Mouse (Mus musculus) MEL (cell line): Measurements from ENCODE around the gene Celf2. TPM values are rescaled to one million over a fixed set of nuclear protein-coding genes. Genes with fewer than 3 reads are reported as not detected.

Experiments
- DNase-seq: peaks from one replicate; pipeline ENCODE4 v3.0.0; 2011; ENCODE audit warnings: low read depth, low spot score
- H3K27ac ChIP-seq: 2 replicates; pipeline ENCODE4 v1.5.1; 2012; ENCODE audit warnings: low read depth, mild to moderate bottlenecking, control low read depth, low read length, moderate library complexity; ENCODE audit not compliant: control insufficient read depth
- H3K27me3 ChIP-seq, 2 experiments: fragments of 150-350 bp in 1 of 2; sonication (generic) in 1 of 2; 2 replicates each; pipeline ENCODE4 v1.6.1; 2012; ENCODE audit warnings: low read length in 2 of 2, mild to moderate bottlenecking in 2 of 2, improper control_type of control experiment in 1 of 2, moderate library complexity in 1 of 2; ENCODE audit not compliant: insufficient read depth in 2 of 2, control insufficient read depth in 1 of 2
- H3K36me3 ChIP-seq, 2 experiments: 2 replicates each; pipeline ENCODE4 v1.6.1; 2012 to 2014; ENCODE audit warnings: low read length in 2 of 2, improper control_type of control experiment in 1 of 2, inconsistent platforms in 1 of 2, mild to moderate bottlenecking in 1 of 2; ENCODE audit not compliant: insufficient read depth in 2 of 2, control insufficient read depth in 1 of 2
- H3K4me1 ChIP-seq, 2 experiments: fragments of 150-350 bp in 1 of 2; sonication (generic) in 1 of 2; 2 replicates each; pipeline ENCODE4 v1.6.1; 2012; ENCODE audit warnings: low read length in 2 of 2, improper control_type of control experiment in 1 of 2, mild to moderate bottlenecking in 1 of 2; ENCODE audit not compliant: insufficient read depth in 2 of 2, control insufficient read depth in 1 of 2
- H3K4me3 ChIP-seq, 2 experiments: fragments of 150-350 bp in 1 of 2; sonication (generic) in 1 of 2; 2 replicates each; pipeline ENCODE4 v1.5.1; 2012; ENCODE audit warnings: low read depth in 2 of 2, low read length in 2 of 2, mild to moderate bottlenecking in 2 of 2, moderate library complexity in 2 of 2, control low read depth in 1 of 2, improper control_type of control experiment in 1 of 2; ENCODE audit not compliant: control insufficient read depth in 1 of 2, insufficient read depth in 1 of 2
- H3K79me2 ChIP-seq: 2 replicates; pipeline ENCODE4 v1.6.1; 2012; ENCODE audit warnings: mild to moderate bottlenecking, low read length, moderate library complexity; ENCODE audit not compliant: control insufficient read depth, poor library complexity, insufficient read depth
- H3K9ac ChIP-seq: 2 replicates; pipeline ENCODE4 v1.6.1; 2012; ENCODE audit warnings: low read depth, mild to moderate bottlenecking, control low read depth, low read length, moderate library complexity; ENCODE audit not compliant: control insufficient read depth, poor library complexity, severe bottlenecking
- H3K9me3 ChIP-seq: fragments of 150-350 bp; sonication (generic); replicated peaks from 2 replicates; pipeline ENCODE4 v1.6.1; 2012; ENCODE audit warnings: mild to moderate bottlenecking, low read length, improper control_type of control experiment, moderate library complexity; ENCODE audit not compliant: insufficient read depth
- BHLHE40 ChIP-seq: IDR thresholded peaks from 2 replicates; pipeline ENCODE4 v1.6.1; 2012; ENCODE audit warnings: low read depth, mild to moderate bottlenecking, inconsistent platforms, low read length, improper control_type of control experiment, borderline replicate concordance
- CHD1 ChIP-seq: IDR thresholded peaks from 2 replicates; pipeline ENCODE4 v1.6.1; 2012; ENCODE audit warnings: low read depth, mild to moderate bottlenecking, inconsistent platforms, low read length, improper control_type of control experiment
- CHD2 ChIP-seq: IDR thresholded peaks from 2 replicates; pipeline ENCODE4 v1.6.1; 2011; ENCODE audit warnings: low read length, improper control_type of control experiment
- E2F4 ChIP-seq: IDR thresholded peaks from 2 replicates; pipeline ENCODE4 v1.6.1; 2011; ENCODE audit warnings: low read depth, low read length, improper control_type of control experiment, borderline replicate concordance
- ELF1 ChIP-seq: IDR thresholded peaks from 2 replicates; pipeline ENCODE4 v1.6.1; 2014; ENCODE audit warnings: low read depth, mild to moderate bottlenecking, inconsistent platforms, low read length, improper control_type of control experiment, moderate library complexity
- EP300 ChIP-seq, 2 experiments: IDR thresholded peaks; 2 replicates each; pipeline ENCODE4 v1.6.1; 2011; ENCODE audit warnings: improper control_type of control experiment in 2 of 2, low read length in 2 of 2, low read depth in 1 of 2, mild to moderate bottlenecking in 1 of 2
- GATA1 ChIP-seq: IDR thresholded peaks from 2 replicates; pipeline ENCODE4 v1.6.1; 2011; ENCODE audit warnings: low read depth, low read length, improper control_type of control experiment
- HCFC1 ChIP-seq: IDR thresholded peaks from 2 replicates; pipeline ENCODE4 v1.6.1; 2012; ENCODE audit warnings: low read depth, mild to moderate bottlenecking, inconsistent platforms, low read length, improper control_type of control experiment, moderate library complexity
- JUND ChIP-seq: IDR thresholded peaks from 2 replicates; pipeline ENCODE4 v1.6.1; 2011; ENCODE audit warnings: low read depth, mild to moderate bottlenecking, improper control_type of control experiment, low read length
- MAFK ChIP-seq: IDR thresholded peaks from 2 replicates; pipeline ENCODE4 v1.6.1; 2011; ENCODE audit warnings: low read depth, mild to moderate bottlenecking, low read length, improper control_type of control experiment, borderline replicate concordance
- MYB ChIP-seq: IDR thresholded peaks from 2 replicates; pipeline ENCODE4 v1.6.1; 2011; ENCODE audit warnings: mild to moderate bottlenecking, low read depth, low read length, improper control_type of control experiment
- MYC ChIP-seq: IDR thresholded peaks from 2 replicates; pipeline ENCODE4 v1.6.1; 2011; ENCODE audit warnings: low read depth, mild to moderate bottlenecking, low read length, improper control_type of control experiment, moderate library complexity
- NELFE ChIP-seq: IDR thresholded peaks from 2 replicates; pipeline ENCODE4 v1.6.1; 2011; ENCODE audit warnings: low read depth, low read length, improper control_type of control experiment
- NRF1 ChIP-seq: IDR thresholded peaks from 2 replicates; pipeline ENCODE4 v1.6.1; 2014; ENCODE audit warnings: low read depth, mild to moderate bottlenecking, inconsistent platforms, low read length, improper control_type of control experiment, moderate library complexity; ENCODE audit not compliant: poor library complexity, insufficient read depth, severe bottlenecking
- POLR2A ChIP-seq, 2 experiments: IDR thresholded peaks; 2 replicates each; pipeline ENCODE4 v1.6.1; 2011 to 2012; ENCODE audit warnings: low read length in 2 of 2, mild to moderate bottlenecking in 2 of 2, control low read depth in 1 of 2, improper control_type of control experiment in 1 of 2, low read depth in 1 of 2, moderate library complexity in 1 of 2; ENCODE audit not compliant: control insufficient read depth in 1 of 2, insufficient read depth in 1 of 2, poor library complexity in 1 of 2
- POLR2AphosphoS2 ChIP-seq: IDR thresholded peaks from 2 replicates; pipeline ENCODE4 v1.6.1; 2011; ENCODE audit warnings: low read length, improper control_type of control experiment
- RAD21 ChIP-seq: IDR thresholded peaks from 2 replicates; pipeline ENCODE4 v1.6.1; 2011; ENCODE audit warnings: mild to moderate bottlenecking, low read depth, low read length, improper control_type of control experiment
- SIN3A ChIP-seq: IDR thresholded peaks from 2 replicates; pipeline ENCODE4 v1.6.1; 2012; ENCODE audit warnings: low read length, improper control_type of control experiment, inconsistent platforms
- SMC3 ChIP-seq: IDR thresholded peaks from 2 replicates; pipeline ENCODE4 v1.6.1; 2011; ENCODE audit warnings: low read depth, low read length, improper control_type of control experiment
- TBP ChIP-seq: IDR thresholded peaks from 2 replicates; pipeline ENCODE4 v1.8.0; 2011; ENCODE audit warnings: low read depth, low read length, improper control_type of control experiment
- TCF12 ChIP-seq: IDR thresholded peaks from 2 replicates; pipeline ENCODE4 v1.6.1; 2014; ENCODE audit warnings: low read depth, mild to moderate bottlenecking, inconsistent platforms, low read length, improper control_type of control experiment, moderate library complexity
- USF1 ChIP-seq: IDR thresholded peaks from 2 replicates; pipeline ENCODE4 v1.6.1; 2014; ENCODE audit warnings: low read depth, mild to moderate bottlenecking, inconsistent platforms, low read length, improper control_type of control experiment, moderate library complexity
- ZC3H11A ChIP-seq: IDR thresholded peaks from 2 replicates; pipeline ENCODE4 v1.6.1; 2012; ENCODE audit warnings: low read depth, mild to moderate bottlenecking, inconsistent platforms, low read length, improper control_type of control experiment
- ZMIZ1 ChIP-seq: IDR thresholded peaks from 2 replicates; pipeline ENCODE4 v1.6.1; 2012; ENCODE audit warnings: low read depth, mild to moderate bottlenecking, inconsistent platforms, low read length, improper control_type of control experiment, moderate library complexity
- polyA plus RNA-seq, 2 experiments: library from polyadenylated mRNA; stranded (reverse) in 1 of 2; unstranded in 1 of 2; fragments of >175 nt in 1 of 2; fragments of >200 nt in 1 of 2; gene quantifications; 2 replicates each; pipeline versions ENCODE4 v1.2.1 to v1.2.4; 2012; ENCODE audit warnings: low replicate concordance in 2 of 2, low read depth in 1 of 2; ENCODE audit not compliant: insufficient read length in 2 of 2, insufficient read depth in 1 of 2, missing spikeins in 1 of 2
- total RNA-seq: library from RNA; depleted of rRNA; stranded (reverse); fragments of 300-350 nt; gene quantifications from 2 replicates; pipeline ENCODE4 v1.2.3, GENCODE M21; 2012

The Celf2 gene
- total and polyA plus RNA-seq, 3 experiments = 8.9 to 16.7 TPM; not detected in 1

- no peak overlapping the region for H3K27ac ChIP-seq
- H3K27me3 ChIP-seq = no peaks in the 10 kb centered on the region
- no peak for TF ChIP-seq MYC
- TF ChIP-seq MYB = no peak
- TF ChIP-seq CHD2 = no peak
- no peak for TF ChIP-seq SMC3
- no peak for TF ChIP-seq POLR2A (IDR thresholded peaks at IDR 0.05; ENCODE audit: control insufficient read depth in 1 of 2, insufficient read depth in 1 of 2, low read depth in 1 of 2, low read length in 2 of 2, poor library complexity in 1 of 2)
- TF ChIP-seq GATA1 = no peak
- no peak for TF ChIP-seq ZC3H11A
- no peak for TF ChIP-seq ELF1
- no peak for TF ChIP-seq BHLHE40
- TF ChIP-seq NELFE = no peak
- TF ChIP-seq E2F4 = no peak
- TF ChIP-seq USF1 = no peak
- no peak for TF ChIP-seq MAFK
- no peak for TF ChIP-seq POLR2AphosphoS2
- no peak for TF ChIP-seq TBP
- TF ChIP-seq TCF12 = no peak
- no peak for TF ChIP-seq NRF1
- TF ChIP-seq RAD21 = no peak
- TF ChIP-seq ZMIZ1 = no peak
- no peak for TF ChIP-seq SIN3A
- no peaks in the 10 kb centered on the region for H3K36me3 ChIP-seq
- no peaks in the 10 kb centered on the region for H3K4me1 ChIP-seq
- no peak for DNase-seq
- no peaks in the 10 kb centered on the region for H3K9me3 ChIP-seq
- no peak overlapping the region for H3K9ac ChIP-seq
- H3K4me3 ChIP-seq = no peak overlapping the region
- H3K79me2 ChIP-seq = no peaks in the 10 kb centered on the region
These were observed 287.5 kb downstream of the Celf2 start for GRCm38 (mm10) chr2:7221856-7222255.

GRCm38 (mm10) chr2:7218101-7218500, 291.3 kb downstream of the Celf2 start:
- Histone ChIP-seq H3K9me3 (no peaks in the 10 kb centered on the region), H3K36me3 (no peaks in the 10 kb centered on the region), H3K4me1 (no peaks in the 10 kb centered on the region), H3K79me2 (no peaks in the 10 kb centered on the region), H3K4me3 (no peak overlapping the region), H3K27me3 (no peaks in the 10 kb centered on the region), H3K9ac (no peak overlapping the region), H3K27ac (no peak overlapping the region)
- TF ChIP-seq POLR2A (IDR thresholded peaks at IDR 0.05; ENCODE audit: control insufficient read depth in 1 of 2, insufficient read depth in 1 of 2, low read depth in 1 of 2, low read length in 2 of 2, poor library complexity in 1 of 2) (no peak), NRF1 (no peak), ZMIZ1 (no peak), JUND (no peak), SIN3A (no peak), HCFC1 (no peak), EP300 (IDR thresholded peaks at IDR 0.05; ENCODE audit: low read depth in 1 of 2, low read length in 2 of 2) (no peak), CHD1 (no peak)
- no peak for DNase-seq
